In the genomic region with DNA sequence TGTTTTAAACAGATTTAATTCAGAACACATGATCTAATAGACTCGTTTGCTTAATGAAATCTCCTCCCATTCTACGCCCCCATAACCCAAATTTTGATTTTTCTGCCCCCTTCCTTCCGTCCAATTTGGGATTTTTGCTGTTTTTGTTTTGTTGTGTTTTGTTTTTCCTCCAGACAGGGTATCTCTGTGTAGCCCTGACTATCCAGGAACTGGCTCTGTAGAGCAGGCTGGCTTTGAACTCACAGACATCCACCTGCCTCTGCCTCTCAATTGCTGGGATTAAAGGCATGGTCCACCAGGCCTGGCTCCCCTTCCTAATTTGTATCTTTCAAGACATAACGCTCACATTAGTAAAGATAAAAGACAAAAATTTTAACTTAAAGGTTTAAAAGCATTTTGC, we compare ENCODE assay signal across 9 mouse cellular contexts. TPM values are rescaled to one million over a fixed set of nuclear protein-coding genes. Genes with fewer than 3 reads are reported as not detected.
DNase-seq lines count a peak whose midpoint lies in the region; ATAC-seq and TF ChIP-seq lines count a peak whose summit lies in the region.
"Had no signal": no experiment of that assay in that cellular context is flagged by ENCODE, and none has a peak within 500 bp of the region (broad histone marks: within the 10 kb centered on the region; RNA-seq: fewer than 3 reads in every experiment).

No protein-coding gene starts in this region.

- no peaks in the 10 kb centered on the region for H3K36me3 ChIP-seq in heart, embryonic 10.5 days
- H3K36me3 ChIP-seq in G1E (replicated peaks) (peaks cover 75% of the 10 kb centered on the region), macrophage (ENCODE audit: inconsistent target) (peaks cover 6% of the 10 kb centered on the region; the same call in 1 of the 2 replicates)
- H3K36me3 ChIP-seq in hindbrain, embryonic 13.5 days, result no peaks in the 10 kb centered on the region

- peak overlapping the region; percentile 99 for H3K4me2 ChIP-seq in hindbrain, embryonic 13.5 days

- peaks cover 15% of the 10 kb centered on the region for H3K27me3 ChIP-seq in heart, embryonic 10.5 days (ENCODE audit: insufficient read depth, poor library complexity, severe bottlenecking)
- H3K27me3 ChIP-seq in G1E (ENCODE audit: insufficient read depth, low read length), result no peaks in the 10 kb centered on the region
- peaks cover 25% of the 10 kb centered on the region for H3K27me3 ChIP-seq in hindbrain, embryonic 13.5 days

- WGBS in heart, embryonic 10.5 days, result 64% methylated on average over 4 of the region's 4 CpGs
- 26% methylated on average over 4 of the region's 4 CpGs for WGBS in hindbrain, embryonic 13.5 days
- WGBS in macrophage (ENCODE audit: missing documents), result 82% methylated on average over 3 of the region's 4 CpGs

- peaks cover 51% of the 10 kb centered on the region for H3K79me2 ChIP-seq in macrophage (ENCODE audit: inconsistent target)

- H3K4me3 ChIP-seq in heart, embryonic 10.5 days, result peak overlapping the region; percentile 81
- H3K4me3 ChIP-seq in G1E (ENCODE audit: low read depth, low read length), result peak overlapping the region; percentile 85; the same call in 1 of the 2 replicates
- H3K4me3 ChIP-seq in hindbrain, embryonic 13.5 days, result peak overlapping the region; percentile 65
- 0 out of 2 replicates have a peak overlapping the region, but pooled peaks have one; percentile 55 for H3K4me3 ChIP-seq in macrophage (ENCODE audit: inconsistent target)

- TF ChIP-seq CTCF in G1E (IDR thresholded peaks at IDR 0.05; ENCODE audit: low read depth, low read length), result no peak

- no peak for DNase-seq in heart, embryonic 10.5 days (ENCODE audit: low spot score)
- DNase-seq in heart, adult 18-20 months, result no peak
- DNase-seq in G1E (ENCODE audit: low spot score), result no peak
- no peak for DNase-seq in ovary, postnatal 36 days (ENCODE audit: low spot score)
- no peak for DNase-seq in adrenal gland, adult 8-10 months
- no peak for DNase-seq in spleen, postnatal 10 days (ENCODE audit: low spot score in 2 of 2)
- DNase-seq: adrenal gland, postnatal 36 days had no signal

- H3K9ac ChIP-seq in hindbrain, embryonic 13.5 days, result peak overlapping the region; percentile 53; the same call in 1 of the 2 replicates

- 0 out of 2 replicates have a peak overlapping the region, but pooled peaks have one; percentile 92 for H3K27ac ChIP-seq in heart, embryonic 10.5 days
- H3K27ac ChIP-seq in hindbrain, embryonic 13.5 days, result no peak overlapping the region
- no peak overlapping the region for H3K27ac ChIP-seq in macrophage

- peaks cover 50% of the 10 kb centered on the region for H3K4me1 ChIP-seq in heart, embryonic 10.5 days
- peaks cover 79% of the 10 kb centered on the region for H3K4me1 ChIP-seq in G1E (ENCODE audit: insufficient read depth, low read depth, low read length)
- peaks cover 66% of the 10 kb centered on the region for H3K4me1 ChIP-seq in hindbrain, embryonic 13.5 days (replicated peaks)

- H3K9me3 ChIP-seq in heart, embryonic 10.5 days, result no peaks in the 10 kb centered on the region
- H3K9me3 ChIP-seq in G1E (replicated peaks), result no peaks in the 10 kb centered on the region
- H3K9me3 ChIP-seq in hindbrain, embryonic 13.5 days, result no peaks in the 10 kb centered on the region

- ATAC-seq in G1E (ENCODE audit: extremely low read depth, insufficient number of reproducible peaks, low FRiP score, poor library complexity, severe bottlenecking), result no peak
- ATAC-seq in hindbrain, embryonic 13.5 days (ENCODE audit: low FRiP score), result no peak

RNA-seq across cellular contexts. Expression of a gene that starts 3.6 kb away (rescaled TPM):
- polyA plus RNA-seq in heart, embryonic 10.5 days (2016; fragmentation: Nextera tagmentation; extraction: Ambion mirVana), result 4.2 and 13.0 TPM in 2 replicates
- 1 to 10 TPM; 5.3 to 6.2 TPM for total RNA-seq in heart, adult 18-20 months (2021)
- total RNA-seq in G1E (2014; fragmentation: Nextera tagmentation), result 84.4 and 84.8 TPM in 2 replicates
- 54.1 and 55.7 TPM in 2 replicates for total RNA-seq in G1E (2017)
- polyA plus RNA-seq in G1E (2012), result 58.7 and 65.9 TPM in 2 replicates
- 3.3 and 3.6 TPM in 2 replicates for polyA plus RNA-seq in hindbrain, embryonic 13.5 days (2015; fragmentation: Nextera tagmentation; extraction: Ambion mirVana)
- 10 to 100 TPM in 11 of 26 experiments, 1 to 10 TPM in 15; 3.2 to 47.8 (median 9.5) TPM for total RNA-seq in macrophage (2018; cell fraction: chromatin; rRNA removed)
- 10 to 100 TPM in 21 of 26 experiments, 1 to 10 TPM in 5; 7.5 to 50.3 (median 11.1) TPM for total RNA-seq in macrophage (2018; cell fraction: cytosol; rRNA removed)
- total RNA-seq in macrophage (2018; cell fraction: nucleus; rRNA removed), result 10 to 100 TPM; 12.1 to 74.1 (median 22.2) TPM
- polyA plus RNA-seq in macrophage (2018), result 7.0 to 17.2 TPM (median 14.8 TPM) in 3 replicates
- 10 to 100 TPM; 14.6 to 19.8 (median 15.8) TPM for total RNA-seq in adrenal gland, adult 8-10 months (2022)

RNA-seq across cellular contexts. Expression of a gene that starts 30.3 kb away (rescaled TPM):
- polyA plus RNA-seq in heart, embryonic 10.5 days (2016; fragmentation: Nextera tagmentation; extraction: Ambion mirVana), result 0.16 TPM in 1 of 2 replicates, not detected in the other
- total RNA-seq in heart, adult 18-20 months (2021), result under 1 TPM in 1 of 2 experiments, not detected in 1; 0.85 TPM
- total RNA-seq in G1E (2014; fragmentation: Nextera tagmentation), result not detected in 2 replicates
- total RNA-seq in G1E (2017), result 3.7 and 6.7 TPM in 2 replicates
- 0.05 and 0.07 TPM in 2 replicates for polyA plus RNA-seq in G1E (2012)
- 7.9 and 8.6 TPM in 2 replicates for polyA plus RNA-seq in hindbrain, embryonic 13.5 days (2015; fragmentation: Nextera tagmentation; extraction: Ambion mirVana)
- not detected for total RNA-seq in macrophage (2018; cell fraction: chromatin; rRNA removed)
- under 1 TPM in 1 of 26 experiments, not detected in 25; 0.19 TPM for total RNA-seq in macrophage (2018; cell fraction: cytosol; rRNA removed)
- total RNA-seq in macrophage (2018; cell fraction: nucleus; rRNA removed), result not detected
- polyA plus RNA-seq in macrophage (2018), result not detected in 3 replicates
- 10 to 100 TPM in 2 of 4 experiments, 1 to 10 TPM in 2; 2.2 to 59.5 (median 23.9) TPM for total RNA-seq in adrenal gland, adult 8-10 months (2022)
